Mouse (Mus musculus) midbrain, embryonic 11.5 days (tissue): ENCODE measurements at regions not wholly inside any gene's neighbourhood (a gene's known extent, or its start where the extent isn't known, plus 50 kb on each side); places are given as distances from the start of the nearest gene placed in this dataset.

ENCODE experiments used
- ATAC-seq: fragments of 200-750 bp; cut with Nextera tagmentation; 2 replicates; pipeline ENCODE4 v1.8.0; 2017; ENCODE audit warnings: moderate TSS enrichment, moderate library complexity; ENCODE audit not compliant: low FRiP score
- DNase-seq: peaks from one replicate; pipeline ENCODE4 v3.0.0; 2015; ENCODE audit warnings: low spot score; ENCODE audit errors: missing footprints
- H3K27ac ChIP-seq: fragments of 300-500 bp; sonication (generic); 2 replicates; pipeline ENCODE4 v1.5.1; 2014; ENCODE audit warnings: low read depth, low read length
- H3K27me3 ChIP-seq: fragments of 300-500 bp; sonication (generic); 2 replicates; pipeline ENCODE4 v1.6.1; 2014; ENCODE audit warnings: mild to moderate bottlenecking, low read length, moderate library complexity, mixed read lengths; ENCODE audit not compliant: control insufficient read depth, insufficient read depth
- H3K36me3 ChIP-seq: fragments of 300-500 bp; sonication (generic); 2 replicates; pipeline ENCODE4 v1.6.1; 2014; ENCODE audit warnings: mild to moderate bottlenecking, low read length, moderate library complexity, mixed read lengths; ENCODE audit not compliant: control insufficient read depth, insufficient read depth
- H3K4me1 ChIP-seq: fragments of 300-500 bp; sonication (generic); 2 replicates; pipeline ENCODE4 v1.6.1; 2014; ENCODE audit warnings: low read length; ENCODE audit not compliant: control insufficient read depth, insufficient read depth
- H3K4me2 ChIP-seq: fragments of 300-500 bp; sonication (generic); 2 replicates; pipeline ENCODE4 v1.6.1; 2014; ENCODE audit warnings: mild to moderate bottlenecking, moderate library complexity
- H3K4me3 ChIP-seq: fragments of 300-500 bp; sonication (generic); 2 replicates; pipeline ENCODE4 v1.5.1; 2014; ENCODE audit warnings: low read depth, low read length
- H3K9ac ChIP-seq: fragments of 300-500 bp; sonication (generic); 2 replicates; pipeline ENCODE4 v1.6.1; 2014; ENCODE audit warnings: low read length
- H3K9me3 ChIP-seq: fragments of 300-500 bp; sonication (generic); 2 replicates; pipeline ENCODE4 v1.6.1; 2016; ENCODE audit warnings: low read length; ENCODE audit not compliant: control insufficient read depth
- WGBS: fragments of 180-500 bp; shearing (Covaris S2); extraction: QIAGEN DNeasy Blood & Tissue Kit; methylation state at CpG from one replicate; pipeline ENCODE4 v1.1.7; 2014; 5-methylcytosine and 5-hydroxymethylcytosine counted together

DNA sequence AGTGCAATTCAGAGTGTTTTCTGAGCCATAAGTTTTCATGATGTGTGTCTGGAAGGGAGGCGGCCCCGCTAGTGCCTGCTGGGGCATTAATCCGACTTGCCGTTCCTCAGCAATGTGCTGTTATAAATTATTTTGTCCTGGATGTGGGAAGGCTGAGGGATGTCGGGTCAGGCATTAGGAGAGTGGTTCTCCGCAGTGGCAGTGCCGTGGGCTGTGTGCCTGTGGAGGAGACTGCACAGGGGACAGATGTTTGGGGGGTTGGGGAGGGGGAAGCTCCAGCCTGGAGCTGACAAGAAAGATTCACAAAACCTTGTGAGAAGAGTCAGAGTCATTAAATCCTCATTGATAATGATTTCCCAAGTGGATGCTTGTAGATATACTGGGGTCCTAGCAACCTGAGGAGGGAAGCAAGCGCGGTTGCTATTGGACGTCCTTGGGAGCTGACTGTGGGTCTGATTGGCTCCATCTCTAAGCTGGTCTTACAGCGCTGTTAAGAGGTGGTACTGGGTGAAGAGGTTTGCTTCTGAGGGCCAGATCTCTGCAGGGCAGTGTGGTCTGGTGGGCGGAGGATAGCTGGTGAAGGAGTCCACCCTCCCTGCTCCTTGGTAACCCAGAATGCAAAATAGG is 234.5 kb downstream of the Uaca start:
- Histone ChIP-seq H3K27me3 (no peaks in the 10 kb centered on the region), H3K9me3 (no peaks in the 10 kb centered on the region), H3K27ac (no peak overlapping the region), H3K4me1 (no peaks in the 10 kb centered on the region), H3K9ac (no peak overlapping the region), H3K36me3 (no peaks in the 10 kb centered on the region), H3K4me3 (no peak overlapping the region), H3K4me2 (no peak overlapping the region)
- WGBS = 72% methylated on average over 12 of the region's 12 CpGs
- DNase-seq = no peak
- ATAC-seq = no peak

DNA sequence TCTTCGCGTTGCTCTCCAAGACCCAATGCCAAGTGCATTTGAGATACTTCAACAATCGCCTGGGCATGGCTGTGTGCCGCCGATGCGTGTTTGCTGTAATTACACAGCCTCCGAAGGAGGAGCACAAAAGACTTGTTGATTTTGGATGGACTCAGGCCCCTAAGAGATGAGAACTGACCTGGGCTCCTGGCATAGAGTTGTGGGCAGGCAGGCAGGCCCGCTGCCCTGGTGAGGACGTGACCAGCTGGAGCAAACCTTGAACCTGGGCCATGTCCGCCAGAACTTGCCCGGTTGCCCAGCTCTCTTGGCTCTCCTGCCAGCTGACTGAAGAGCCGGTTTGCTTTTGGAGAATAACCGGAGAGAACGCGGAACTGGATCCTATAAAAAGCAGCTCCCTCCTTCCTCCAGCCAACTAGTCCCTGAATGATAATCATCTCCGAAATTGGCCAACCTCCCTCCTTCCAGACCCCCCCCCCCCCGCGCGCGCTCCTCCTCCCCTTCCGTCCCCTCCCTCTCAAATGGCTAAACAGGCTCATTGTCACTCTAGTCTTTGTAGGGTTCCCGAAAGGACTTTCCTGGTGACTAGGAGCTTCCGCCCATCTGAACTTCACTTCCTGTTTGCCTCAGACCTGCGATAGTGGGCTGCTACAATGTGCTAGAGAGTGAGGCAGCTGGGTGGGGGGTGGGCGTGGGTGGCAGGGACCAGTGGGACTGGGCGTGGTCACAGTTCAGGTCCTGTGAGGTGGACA is 237.5 kb downstream of the Uaca start:
- Histone ChIP-seq H3K4me3 (no peak overlapping the region), H3K9me3 (no peaks in the 10 kb centered on the region), H3K4me1 (no peaks in the 10 kb centered on the region), H3K36me3 (no peaks in the 10 kb centered on the region), H3K27me3 (no peaks in the 10 kb centered on the region), H3K27ac (no peak overlapping the region), H3K9ac (no peak overlapping the region), H3K4me2 (no peak overlapping the region)
- 82% methylated on average over 26 of the region's 26 CpGs for WGBS
- no peak for DNase-seq
- no peak for ATAC-seq

DNA sequence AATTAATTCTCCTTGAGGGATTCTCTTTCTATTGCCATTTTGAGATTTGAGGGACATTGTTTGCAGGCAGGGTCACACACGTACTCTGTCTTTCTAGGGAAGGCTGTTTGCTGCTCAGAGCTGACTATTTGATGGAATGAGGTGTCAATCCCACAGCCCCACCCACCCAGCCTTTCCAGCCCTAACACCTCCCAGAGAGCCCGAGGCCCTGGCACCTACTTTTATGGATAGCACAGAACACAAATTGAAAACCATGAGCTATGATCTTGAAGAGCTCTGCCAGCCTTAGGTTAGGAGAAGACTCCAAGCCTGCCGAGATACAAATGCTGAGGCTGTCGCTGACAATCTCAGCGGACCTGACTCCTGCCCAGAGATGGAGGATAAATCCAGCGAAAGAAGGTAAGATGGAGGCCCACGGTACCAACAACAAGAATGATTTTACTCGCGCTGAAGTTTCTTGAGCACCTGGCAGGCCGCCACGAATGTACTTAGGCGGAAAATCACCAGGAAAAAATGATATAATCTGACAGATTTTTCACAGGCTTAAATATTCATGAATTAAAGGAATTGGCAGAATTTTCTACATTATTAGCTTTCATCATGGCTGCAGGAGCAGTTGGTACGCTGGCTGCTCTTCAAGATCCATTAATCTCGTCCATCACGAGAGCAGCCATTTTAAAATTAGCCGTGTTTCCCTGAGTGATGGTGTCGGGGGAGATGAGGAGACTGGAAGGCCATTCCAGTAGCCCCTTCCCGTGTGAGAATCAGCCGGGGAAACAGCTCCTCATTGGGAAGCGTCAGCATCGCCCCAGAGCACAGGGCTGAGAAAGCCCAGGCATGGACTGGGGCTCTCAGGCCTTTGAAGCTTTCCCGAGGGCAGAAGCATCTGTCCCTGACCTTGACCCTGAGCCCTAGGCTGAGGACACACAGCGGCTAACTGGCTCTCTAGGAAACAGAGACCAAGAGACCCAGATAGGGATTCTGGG is 238.4 kb downstream of the Uaca start:
- H3K4me3 ChIP-seq = no peak overlapping the region
- no peaks in the 10 kb centered on the region for H3K27me3 ChIP-seq
- H3K27ac ChIP-seq = no peak overlapping the region
- no peaks in the 10 kb centered on the region for H3K4me1 ChIP-seq
- 86% methylated on average over 23 of the region's 23 CpGs for WGBS
- H3K36me3 ChIP-seq = no peaks in the 10 kb centered on the region
- DNase-seq = no peak
- H3K9ac ChIP-seq = no peak overlapping the region
- ATAC-seq = no peak
- H3K9me3 ChIP-seq = no peaks in the 10 kb centered on the region
- H3K4me2 ChIP-seq = no peak overlapping the region

DNA sequence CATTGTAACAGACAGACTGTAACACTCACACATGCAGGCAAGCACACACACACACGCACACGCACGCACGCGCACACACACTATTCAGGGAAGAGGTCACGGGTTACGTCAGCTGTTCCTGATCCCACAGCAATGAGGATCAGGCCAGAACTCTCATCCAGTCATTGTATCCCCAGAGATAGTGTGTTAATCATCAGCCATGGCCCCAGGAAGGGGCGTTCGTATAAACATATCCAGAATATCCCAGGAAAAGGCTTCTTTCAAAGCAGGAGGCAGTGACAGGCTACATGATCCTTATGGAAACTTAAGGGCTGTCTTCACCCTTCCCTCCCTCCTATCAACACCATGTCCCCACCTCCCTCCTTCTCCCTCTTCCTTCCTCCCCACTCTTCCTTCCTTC is 239.3 kb downstream of the Uaca start:
- no peaks in the 10 kb centered on the region for H3K9me3 ChIP-seq
- H3K27me3 ChIP-seq = no peaks in the 10 kb centered on the region
- no peak overlapping the region for H3K9ac ChIP-seq
- no peak overlapping the region for H3K4me3 ChIP-seq
- 72% methylated on average over 9 of the region's 9 CpGs for WGBS
- DNase-seq = no peak
- no peaks in the 10 kb centered on the region for H3K4me1 ChIP-seq
- H3K4me2 ChIP-seq = no peak overlapping the region
- H3K27ac ChIP-seq = no peak overlapping the region
- no peak for ATAC-seq
- H3K36me3 ChIP-seq = no peaks in the 10 kb centered on the region

DNA sequence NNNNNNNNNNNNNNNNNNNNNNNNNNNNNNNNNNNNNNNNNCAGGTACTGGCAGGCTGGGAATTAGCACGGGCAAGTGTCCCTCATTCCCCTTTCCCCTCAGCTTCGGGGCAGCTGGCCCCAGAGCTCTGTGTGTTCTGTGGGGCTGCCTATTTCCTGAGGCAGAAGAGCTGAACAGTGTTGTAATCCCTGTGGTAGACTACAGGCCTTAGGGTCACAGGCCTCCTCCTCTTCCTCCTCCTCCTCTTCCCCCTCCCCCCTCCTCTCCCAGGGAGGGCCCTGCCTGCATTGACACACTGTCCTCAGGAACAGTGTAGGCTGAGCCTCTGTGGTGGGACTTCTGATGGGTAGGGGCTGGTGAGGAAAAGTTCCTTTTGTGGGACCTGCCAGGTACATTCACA is 247.7 kb downstream of the Uaca start:
- Histone ChIP-seq H3K27me3 (no peaks in the 10 kb centered on the region), H3K4me2 (no peak overlapping the region), H3K36me3 (no peaks in the 10 kb centered on the region), H3K9ac (no peak overlapping the region; the same call in 1 of the 2 replicates), H3K4me1 (peaks cover 5% of the 10 kb centered on the region), H3K9me3 (no peaks in the 10 kb centered on the region), H3K27ac (no peak overlapping the region), H3K4me3 (no peak overlapping the region)
- DNase-seq (no peak), ATAC-seq (no peak)
- WGBS = 29% methylated on average over 2 of the region's 2 CpGs

DNA sequence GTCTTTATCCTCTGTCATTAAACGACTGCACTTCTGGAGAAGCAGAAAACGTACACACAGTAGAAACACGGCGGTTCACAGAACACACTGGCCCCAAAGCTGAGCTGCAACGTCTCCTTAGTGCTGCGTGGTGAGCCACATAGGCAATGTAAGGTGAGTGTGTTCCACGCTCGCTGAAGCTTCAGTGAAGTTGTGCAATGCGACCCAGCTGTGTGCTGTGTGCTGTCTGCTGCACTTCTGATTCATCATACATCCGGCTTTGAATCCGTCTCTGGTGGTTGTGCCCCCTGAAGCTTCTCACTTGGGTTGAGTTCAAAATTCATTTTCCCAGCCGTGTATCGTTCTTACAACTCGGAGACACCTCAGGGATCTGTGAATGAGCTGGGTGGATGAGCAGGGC is 250.6 kb downstream of the Uaca start:
- 90% methylated on average over 14 of the region's 14 CpGs for WGBS
- no peaks in the 10 kb centered on the region for H3K27me3 ChIP-seq

DNA sequence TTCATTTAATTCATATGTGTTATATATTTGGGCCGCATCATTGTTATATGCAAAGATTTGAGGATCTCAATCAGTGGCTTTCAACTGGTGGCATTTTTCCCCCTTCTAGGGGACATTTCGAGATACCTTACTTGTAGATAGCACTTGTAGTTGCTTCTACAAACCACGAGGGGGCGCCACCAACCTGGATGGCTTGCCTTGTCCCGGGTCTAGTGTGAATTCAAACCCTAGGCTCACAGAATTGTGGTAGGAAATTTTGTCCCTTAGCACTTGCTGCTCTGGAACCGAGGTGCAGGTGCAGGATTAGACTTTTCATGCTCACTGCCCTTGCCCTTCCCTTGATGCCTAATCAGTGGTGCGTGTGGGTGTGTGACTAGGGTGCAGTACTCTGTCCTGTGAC is 252.2 kb downstream of the Uaca start:
- Histone ChIP-seq H3K27me3 (no peaks in the 10 kb centered on the region), H3K4me2 (no peak overlapping the region), H3K9ac (no peak overlapping the region), H3K4me3 (no peak overlapping the region), H3K27ac (no peak overlapping the region), H3K9me3 (no peaks in the 10 kb centered on the region), H3K36me3 (no peaks in the 10 kb centered on the region), H3K4me1 (peaks cover 5% of the 10 kb centered on the region)
- WGBS = 18% methylated on average over 7 of the region's 7 CpGs
- ATAC-seq (no peak), DNase-seq (peak; percentile 94)

More for the DNA sequence above, 250.6 kb downstream of the Uaca start:
- Histone ChIP-seq H3K4me2 (no peak overlapping the region), H3K4me3 (no peak overlapping the region), H3K27ac (no peak overlapping the region), H3K9me3 (no peaks in the 10 kb centered on the region), H3K4me1 (peaks cover 5% of the 10 kb centered on the region), H3K9ac (no peak overlapping the region), H3K36me3 (no peaks in the 10 kb centered on the region)
- ATAC-seq (no peak), DNase-seq (no peak)

DNA sequence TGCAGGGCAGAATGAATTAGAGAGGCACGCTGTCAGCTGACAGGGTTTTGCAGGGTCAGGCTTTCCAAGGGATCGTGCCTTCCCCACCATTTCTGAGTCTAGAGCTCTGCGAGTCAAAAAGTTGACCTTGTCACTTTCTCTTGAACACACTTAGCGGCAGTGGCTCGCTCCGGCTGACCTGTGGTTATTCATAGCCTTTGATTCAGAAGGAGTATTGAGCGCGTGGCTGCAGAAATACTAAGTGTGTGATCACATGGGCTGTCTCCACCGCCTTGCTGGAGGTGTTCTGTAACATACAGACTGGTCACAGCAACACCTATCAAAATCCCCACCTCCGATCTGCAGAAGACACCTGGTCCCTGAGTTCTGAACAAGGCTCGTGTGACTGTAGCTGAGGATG is 252.9 kb downstream of the Uaca start:
- WGBS = 84% methylated on average over 11 of the region's 11 CpGs
- Histone ChIP-seq H3K27ac (no peak overlapping the region), H3K4me3 (no peak overlapping the region), H3K27me3 (no peaks in the 10 kb centered on the region), H3K9me3 (no peaks in the 10 kb centered on the region), H3K36me3 (no peaks in the 10 kb centered on the region), H3K9ac (no peak overlapping the region), H3K4me2 (no peak overlapping the region), H3K4me1 (peaks cover 1% of the 10 kb centered on the region; the same call in 1 of the 2 replicates)
- ATAC-seq = no peak
- DNase-seq = no peak

DNA sequence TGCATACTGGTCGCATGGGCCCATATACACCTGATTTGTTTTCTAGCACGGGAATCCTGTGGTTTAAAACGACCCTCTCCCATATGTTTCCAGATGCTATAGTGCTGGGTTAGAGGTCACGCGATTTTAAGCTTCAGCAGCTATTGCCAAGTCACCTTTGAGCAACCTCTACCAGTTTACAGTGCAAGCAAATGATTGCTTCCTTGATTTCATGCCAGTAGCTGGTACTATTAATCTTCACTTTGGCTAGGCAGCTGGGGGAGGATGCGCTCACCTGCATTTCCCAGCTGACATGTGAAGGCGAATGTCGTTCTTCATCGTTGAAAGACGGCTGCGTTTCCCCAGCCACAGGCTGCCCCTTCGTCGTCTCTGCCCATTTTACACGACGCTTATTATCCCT is 254.2 kb downstream of the Uaca start:
- H3K4me1 ChIP-seq = no peaks in the 10 kb centered on the region
- H3K27ac ChIP-seq = no peak overlapping the region
- no peaks in the 10 kb centered on the region for H3K9me3 ChIP-seq
- no peaks in the 10 kb centered on the region for H3K36me3 ChIP-seq
- H3K27me3 ChIP-seq = no peaks in the 10 kb centered on the region
- ATAC-seq (no peak), DNase-seq (no peak)
- 84% methylated on average over 15 of the region's 15 CpGs for WGBS
- no peak overlapping the region for H3K4me3 ChIP-seq
- no peak overlapping the region for H3K9ac ChIP-seq
- H3K4me2 ChIP-seq = no peak overlapping the region
